Mouse (Mus musculus) embryonic facial prominence, embryonic 14.5 days (tissue): ENCODE results near the gene Fbxo24. TPM values are rescaled to one million over a fixed set of nuclear protein-coding genes. Genes with fewer than 3 reads are reported as not detected.

Experiments used
- ATAC-seq: fragments of 200-750 bp; cut with Nextera tagmentation; 2 replicates; pipeline ENCODE4 v1.8.0; 2017; ENCODE audit warnings: low read depth, moderate number of reproducible peaks, moderate TSS enrichment
- DNase-seq: peaks from one replicate; pipeline ENCODE4 v3.0.0-alpha.2; 2015; ENCODE audit warnings: low spot score
- H3K27ac ChIP-seq: fragments of 300-500 bp; sonication (generic); replicated peaks from 2 replicates; pipeline ENCODE4 v1.5.1; 2014; ENCODE audit warnings: low read depth, mild to moderate bottlenecking, low read length, moderate library complexity
- H3K27me3 ChIP-seq: fragments of 300-500 bp; sonication (generic); replicated peaks from 2 replicates; pipeline ENCODE4 v1.6.1; 2014; ENCODE audit warnings: low read length; ENCODE audit not compliant: control insufficient read depth, insufficient read depth
- H3K36me3 ChIP-seq: fragments of 300-500 bp; sonication (generic); 2 replicates; pipeline ENCODE4 v1.6.1; 2014; ENCODE audit warnings: low read length, mixed read lengths; ENCODE audit not compliant: control insufficient read depth, insufficient read depth
- H3K4me1 ChIP-seq: fragments of 300-500 bp; sonication (generic); 2 replicates; pipeline ENCODE4 v1.6.1; 2014; ENCODE audit warnings: antibody characterized with exemption, low read length; ENCODE audit not compliant: control insufficient read depth, insufficient read depth
- H3K4me2 ChIP-seq: fragments of 300-500 bp; sonication (generic); 2 replicates; pipeline ENCODE4 v1.6.1; 2014; ENCODE audit warnings: low read depth, mild to moderate bottlenecking, low read length, moderate library complexity, mixed read lengths
- H3K4me3 ChIP-seq: fragments of 300-500 bp; sonication (generic); 2 replicates; pipeline ENCODE4 v1.5.1; 2014; ENCODE audit warnings: low read depth, mild to moderate bottlenecking, low read length
- H3K9ac ChIP-seq: fragments of 300-500 bp; sonication (generic); 2 replicates; pipeline ENCODE4 v1.6.1; 2014; ENCODE audit warnings: low read depth, mild to moderate bottlenecking, low read length, moderate library complexity, mixed read lengths
- H3K9me3 ChIP-seq: fragments of 300-500 bp; sonication (generic); 2 replicates; pipeline ENCODE4 v1.6.1; 2016; ENCODE audit warnings: low read length; ENCODE audit not compliant: control insufficient read depth
- WGBS: fragments of 180-500 bp; shearing (Covaris S2); extraction: QIAGEN DNeasy Blood & Tissue Kit; methylation state at CpG from one replicate; pipeline ENCODE4 v1.1.7; 2014; 5-methylcytosine and 5-hydroxymethylcytosine counted together
- polyA plus RNA-seq: library from polyadenylated mRNA; unstranded; fragments of >200 nt; fragmentation: Nextera tagmentation; extraction: Ambion mirVana; gene quantifications from 2 replicates; pipeline ENCODE4 v1.2.1, GENCODE M21; 2014

Fbxo24 gene
- polyA plus RNA-seq, 1 experiment from 2014 or later = 0.10 TPM

GRCm38 (mm10) chr5:137596601-137597261 is 32.1 kb downstream of the Fbxo24 start:
- no peak overlapping the region for H3K9ac ChIP-seq

GRCm38 (mm10) chr5:137595921-137596320 is 32.9 kb downstream of the Fbxo24 start:
- Histone ChIP-seq H3K36me3 (peaks cover 13% of the 10 kb centered on the region; the same call in 1 of the 2 replicates), H3K4me2 (no peak overlapping the region), H3K4me3 (no peak overlapping the region), H3K9me3 (no peaks in the 10 kb centered on the region), H3K4me1 (peaks cover 11% of the 10 kb centered on the region; the same call in 1 of the 2 replicates), H3K27ac (no peak overlapping the region), H3K9ac (no peak overlapping the region), H3K27me3 (no peaks in the 10 kb centered on the region)
- no peak for ATAC-seq
- 83% methylated on average over 7 of the region's 7 CpGs for WGBS
- DNase-seq = no peak

More at GRCm38 (mm10) chr5:137596601-137597261, 32.1 kb downstream of the Fbxo24 start:
- Histone ChIP-seq H3K4me2 (peak overlapping the region; percentile 35), H3K4me3 (no peak overlapping the region), H3K4me1 (peaks cover 11% of the 10 kb centered on the region; the same call in 1 of the 2 replicates), H3K27me3 (no peaks in the 10 kb centered on the region), H3K9me3 (no peaks in the 10 kb centered on the region), H3K27ac (no peak overlapping the region), H3K36me3 (peaks cover 13% of the 10 kb centered on the region; the same call in 1 of the 2 replicates)
- no peak for ATAC-seq
- 31% methylated on average over 24 of the region's 30 CpGs for WGBS
- no peak for DNase-seq

- Histone ChIP-seq H3K27me3 (no peaks in the 10 kb centered on the region), H3K27ac (no peak overlapping the region), H3K4me3 (no peak overlapping the region), H3K36me3 (no peaks in the 10 kb centered on the region), H3K4me2 (no peak overlapping the region), H3K9me3 (peaks cover 5% of the 10 kb centered on the region; the same call in 1 of the 2 replicates), H3K4me1 (no peaks in the 10 kb centered on the region), H3K9ac (no peak overlapping the region)
- DNase-seq (no peak), ATAC-seq (no peak)
- WGBS = 69% methylated on average over 5 of the region's 5 CpGs
These were observed 38.3 kb downstream of the Fbxo24 start for GRCm38 (mm10) chr5:137590507-137590906.

- H3K4me3 ChIP-seq = no peak overlapping the region
- ATAC-seq = no peak
- 29% methylated on average over 8 of the region's 8 CpGs for WGBS
- H3K4me2 ChIP-seq = no peak overlapping the region
- DNase-seq = peak; percentile 75
- 0 out of 2 replicates have a peak, but pooled peaks cover 3% of the 10 kb centered on the region for H3K27me3 ChIP-seq
- H3K9ac ChIP-seq = no peak overlapping the region
- H3K4me1 ChIP-seq = 0 out of 2 replicates have a peak, but pooled peaks cover 8% of the 10 kb centered on the region
- peaks cover 5% of the 10 kb centered on the region; the same call in 1 of the 2 replicates for H3K9me3 ChIP-seq
- no peak overlapping the region for H3K27ac ChIP-seq
- no peaks in the 10 kb centered on the region for H3K36me3 ChIP-seq
These were observed 43.8 kb downstream of the Fbxo24 start for GRCm38 (mm10) chr5:137584976-137585375.

- DNase-seq (peak; percentile 86), ATAC-seq (peak; percentile 85)
- 13% methylated on average over 27 of the region's 27 CpGs for WGBS
- Histone ChIP-seq H3K9me3 (peaks cover 5% of the 10 kb centered on the region; the same call in 1 of the 2 replicates), H3K4me2 (peak overlapping the region; percentile 52), H3K9ac (peak overlapping the region; percentile 64), H3K4me3 (peak overlapping the region; percentile 41), H3K36me3 (no peaks in the 10 kb centered on the region), H3K27me3 (0 out of 2 replicates have a peak, but pooled peaks cover 3% of the 10 kb centered on the region), H3K4me1 (0 out of 2 replicates have a peak, but pooled peaks cover 8% of the 10 kb centered on the region), H3K27ac (peak overlapping the region; percentile 33; the same call in 1 of the 2 replicates)
These were observed 45.1 kb downstream of the Fbxo24 start for GRCm38 (mm10) chr5:137583670-137584169.

GRCm38 (mm10) chr5:137582702-137583101 is 46.1 kb downstream of the Fbxo24 start:
- no peaks in the 10 kb centered on the region for H3K36me3 ChIP-seq
- WGBS = 26% methylated on average over 8 of the region's 8 CpGs
- H3K9ac ChIP-seq = peak overlapping the region; percentile 64
- DNase-seq (no peak), ATAC-seq (no peak)
- peak overlapping the region; percentile 52 for H3K4me2 ChIP-seq
- H3K9me3 ChIP-seq = peaks cover 4% of the 10 kb centered on the region; the same call in 1 of the 2 replicates
- no peak overlapping the region for H3K27ac ChIP-seq
- 0 out of 2 replicates have a peak, but pooled peaks cover 3% of the 10 kb centered on the region for H3K27me3 ChIP-seq
- 0 out of 2 replicates have a peak, but pooled peaks cover 8% of the 10 kb centered on the region for H3K4me1 ChIP-seq
- H3K4me3 ChIP-seq = peak overlapping the region; percentile 41; the same call in 1 of the 2 replicates

GRCm38 (mm10) chr5:137580246-137580645 is 48.6 kb downstream of the Fbxo24 start:
- no peak for ATAC-seq
- Histone ChIP-seq H3K9me3 (no peaks in the 10 kb centered on the region), H3K27ac (no peak overlapping the region), H3K4me3 (no peak overlapping the region), H3K9ac (no peak overlapping the region), H3K4me1 (0 out of 2 replicates have a peak, but pooled peaks cover 8% of the 10 kb centered on the region), H3K27me3 (0 out of 2 replicates have a peak, but pooled peaks cover 3% of the 10 kb centered on the region), H3K36me3 (no peaks in the 10 kb centered on the region), H3K4me2 (no peak overlapping the region)
- no peak for DNase-seq
- WGBS = 82% methylated on average over 6 of the region's 6 CpGs

GRCm38 (mm10) chr5:137574470-137574901 is 54.3 kb downstream of the Fbxo24 start:
- DNase-seq = peak; percentile 28
- ATAC-seq = no peak
- WGBS = 11% methylated on average over 24 of the region's 27 CpGs
- Histone ChIP-seq H3K4me2 (peak overlapping the region; percentile 51), H3K4me1 (0 out of 2 replicates have a peak, but pooled peaks cover 5% of the 10 kb centered on the region), H3K9me3 (no peaks in the 10 kb centered on the region), H3K27ac (no peak overlapping the region), H3K4me3 (peak overlapping the region; percentile 19; the same call in 1 of the 2 replicates), H3K27me3 (peaks cover 17% of the 10 kb centered on the region; the same call in 1 of the 2 replicates), H3K36me3 (no peaks in the 10 kb centered on the region), H3K9ac (peak overlapping the region; percentile 45; the same call in 1 of the 2 replicates)
